Mouse (Mus musculus) stomach, postnatal 0 days (tissue): ENCODE results near the gene Zfp830. TPM values are rescaled to one million over a fixed set of nuclear protein-coding genes. Genes with fewer than 3 reads are reported as not detected.

Experiments used
- ATAC-seq: fragments of 200-750 bp; cut with Nextera tagmentation; 2 replicates; pipeline ENCODE4 v1.8.0; 2017; ENCODE audit not compliant: low FRiP score, low TSS enrichment
- DNase-seq: peaks from one replicate; pipeline ENCODE4 v3.0.0-alpha.2; 2016; ENCODE audit warnings: low spot score
- H3K27ac ChIP-seq: fragments of 300-500 bp; sonication (generic); replicated peaks from 2 replicates; pipeline ENCODE4 v1.5.1; 2014; ENCODE audit warnings: mild to moderate bottlenecking, control low read depth
- H3K27me3 ChIP-seq: fragments of 300-500 bp; sonication (generic); 2 replicates; pipeline ENCODE4 v1.6.1; 2014; ENCODE audit warnings: low read length; ENCODE audit not compliant: control insufficient read depth, insufficient read depth
- H3K36me3 ChIP-seq: fragments of 300-500 bp; sonication (generic); 2 replicates; pipeline ENCODE4 v1.6.1; 2014; ENCODE audit warnings: low read length, mixed read lengths; ENCODE audit not compliant: control insufficient read depth, insufficient read depth
- H3K4me1 ChIP-seq: fragments of 300-500 bp; sonication (generic); replicated peaks from 2 replicates; pipeline ENCODE4 v1.6.1; 2014; ENCODE audit warnings: antibody characterized with exemption; ENCODE audit not compliant: control insufficient read depth, insufficient read depth
- H3K4me2 ChIP-seq: fragments of 300-500 bp; sonication (generic); replicated peaks from 2 replicates; pipeline ENCODE4 v1.6.1; 2014; ENCODE audit warnings: low read depth, mild to moderate bottlenecking, control low read depth, moderate library complexity
- H3K4me3 ChIP-seq: fragments of 300-500 bp; sonication (generic); 2 replicates; pipeline ENCODE4 v1.5.1; 2014; ENCODE audit warnings: low read depth, low read length, control low read depth
- H3K9ac ChIP-seq: fragments of 300-500 bp; sonication (generic); 2 replicates; pipeline ENCODE4 v1.6.1; 2014; ENCODE audit warnings: mild to moderate bottlenecking, low read length, control low read depth, mixed read lengths
- H3K9me3 ChIP-seq: fragments of 300-500 bp; sonication (generic); 2 replicates; pipeline ENCODE4 v1.6.1; 2016; ENCODE audit warnings: low read length; ENCODE audit not compliant: control insufficient read depth
- CTCF ChIP-seq: IDR thresholded peaks from 2 replicates; pipeline ENCODE4 v1.5.1; 2016; ENCODE audit warnings: antibody characterized with exemption, low read depth, mild to moderate bottlenecking, moderate library complexity
- EP300 ChIP-seq: optimal IDR thresholded peaks from 2 replicates; pipeline ENCODE3; 2016; ENCODE audit warnings: antibody characterized with exemption
- WGBS: fragments of 180-500 bp; shearing (Covaris S2); extraction: QIAGEN DNeasy Blood & Tissue Kit; methylation state at CpG from one replicate; pipeline ENCODE4 v1.1.7; 2014; 5-methylcytosine and 5-hydroxymethylcytosine counted together
- polyA plus RNA-seq: library from polyadenylated mRNA; unstranded; fragments of >200 nt; fragmentation: Nextera tagmentation; extraction: Ambion mirVana; gene quantifications from 2 replicates; pipeline ENCODE4 v1.2.1, GENCODE M21; 2015

The Zfp830 gene
- 19.2 and 19.6 TPM in 2 replicates for polyA plus RNA-seq

DNA sequence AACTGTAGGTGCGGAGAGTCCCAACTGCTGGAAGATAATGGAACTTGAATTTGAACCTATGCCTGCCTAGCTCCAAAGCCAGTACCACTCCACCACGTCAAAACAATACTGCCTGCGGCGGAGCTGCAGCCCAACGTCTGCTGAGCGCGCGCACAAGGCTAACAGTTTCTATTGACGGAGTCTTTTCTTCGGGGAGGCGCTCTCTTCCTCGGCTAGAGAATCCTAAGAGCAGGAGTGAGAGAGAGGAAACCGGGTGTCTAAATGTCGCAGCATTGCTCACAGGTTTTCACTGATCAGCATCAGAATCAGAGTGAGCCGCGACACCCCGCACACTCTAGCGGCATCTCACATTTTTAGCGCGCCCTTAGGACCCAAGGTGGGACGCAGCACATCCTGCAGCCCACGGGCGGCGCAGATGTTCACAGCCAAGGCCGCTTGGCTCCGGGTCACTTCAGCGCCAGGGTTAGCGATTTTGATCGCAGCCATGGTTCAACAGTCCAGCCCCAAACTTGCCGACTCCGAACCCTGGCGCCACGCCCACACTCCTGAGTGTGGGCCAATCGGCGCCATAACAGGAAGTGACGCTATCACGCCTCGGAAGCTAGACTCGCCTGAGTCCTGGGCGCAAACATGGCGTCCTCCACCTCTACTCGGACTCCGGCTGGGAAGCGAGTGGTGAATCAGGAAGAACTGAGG, at the start of gene Zfp830, which contains the start of gene Cct6b:
TSS of gene Zfp830 (plus strand) at position 604 of the 696 bp plus-strand sequence.
TSS of gene Cct6b (minus strand) at position 580 of the 696 bp plus-strand sequence.
- Histone ChIP-seq H3K27ac (peak within 1 kb of the TSS; percentile 90), H3K4me3 (peak within 1 kb of the TSS; percentile 91), H3K36me3 (peaks cover under 1% of the 10 kb centered on the region; the same call in 1 of the 2 replicates), H3K9ac (peak within 1 kb of the TSS; percentile 91), H3K9me3 (no peaks in the 10 kb centered on the region), H3K4me2 (peak within 1 kb of the TSS; percentile 93), H3K27me3 (no peaks in the 10 kb centered on the region), H3K4me1 (0 out of 2 replicates have a peak, but pooled peaks cover 4% of the 10 kb centered on the region)
- under 1% methylated on average over 44 of the region's 44 CpGs for WGBS
- TF ChIP-seq EP300 (no peak), CTCF (no peak; the same call in 1 of the 2 replicates)
- ATAC-seq (peak; percentile 99), DNase-seq (peak; percentile 93)

DNA sequence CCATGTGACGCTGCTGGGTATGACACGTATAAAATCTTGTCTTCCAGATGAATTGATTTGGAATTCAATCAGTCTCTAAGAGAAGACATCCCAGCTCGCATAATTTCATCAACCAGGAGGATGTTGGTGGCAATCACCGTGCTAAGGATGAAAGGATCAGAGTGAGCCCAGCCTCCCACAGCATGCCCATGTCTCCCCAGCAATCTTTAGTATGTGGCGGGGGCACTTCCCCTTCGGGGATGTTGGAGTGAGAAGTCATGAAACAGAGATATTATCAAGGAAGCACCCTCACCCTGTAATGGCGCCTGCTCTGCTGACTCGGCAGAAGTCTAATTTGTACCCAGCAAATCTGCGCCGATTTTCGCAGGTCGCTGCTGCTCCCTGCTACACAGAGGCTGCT, 44.9 kb upstream of the Zfp830 start:
- TF ChIP-seq EP300 (no peak), CTCF (no peak)
- Histone ChIP-seq H3K9me3 (no peaks in the 10 kb centered on the region), H3K27ac (no peak overlapping the region), H3K27me3 (no peaks in the 10 kb centered on the region), H3K9ac (no peak overlapping the region), H3K36me3 (no peaks in the 10 kb centered on the region), H3K4me1 (no peaks in the 10 kb centered on the region), H3K4me3 (no peak overlapping the region), H3K4me2 (no peak overlapping the region)
- DNase-seq (no peak), ATAC-seq (no peak)
- WGBS = 75% methylated on average over 12 of the region's 12 CpGs

DNA sequence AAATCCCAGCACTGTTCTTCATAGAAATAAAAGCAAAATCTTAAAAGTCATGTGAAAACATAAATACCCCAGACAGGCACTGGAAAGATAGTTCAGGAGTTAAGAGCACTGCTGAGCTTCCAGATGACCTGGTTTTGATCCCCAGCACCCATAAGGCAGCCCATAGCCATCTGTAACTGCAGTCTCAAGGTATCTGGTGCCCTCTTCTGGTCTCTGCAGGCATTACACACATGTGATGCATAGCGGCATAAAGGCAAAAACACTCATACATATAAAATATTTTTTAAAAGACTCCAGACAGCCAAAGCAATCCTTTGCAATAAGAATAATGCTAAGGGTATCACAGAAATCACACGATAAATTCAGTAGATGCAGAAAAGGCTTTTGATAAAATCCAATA, 37.3 kb upstream of the Zfp830 start:
- H3K9ac ChIP-seq = no peak overlapping the region
- no peaks in the 10 kb centered on the region for H3K27me3 ChIP-seq
- H3K9me3 ChIP-seq = no peaks in the 10 kb centered on the region
- no peaks in the 10 kb centered on the region for H3K4me1 ChIP-seq
- TF ChIP-seq EP300 = no peak
- peak; percentile 44 for TF ChIP-seq CTCF
- H3K36me3 ChIP-seq = no peaks in the 10 kb centered on the region
- 92% methylated on average over 2 of the region's 2 CpGs for WGBS
- H3K27ac ChIP-seq = no peak overlapping the region
- ATAC-seq (no peak), DNase-seq (no peak)
- no peak overlapping the region for H3K4me3 ChIP-seq
- no peak overlapping the region for H3K4me2 ChIP-seq

DNA sequence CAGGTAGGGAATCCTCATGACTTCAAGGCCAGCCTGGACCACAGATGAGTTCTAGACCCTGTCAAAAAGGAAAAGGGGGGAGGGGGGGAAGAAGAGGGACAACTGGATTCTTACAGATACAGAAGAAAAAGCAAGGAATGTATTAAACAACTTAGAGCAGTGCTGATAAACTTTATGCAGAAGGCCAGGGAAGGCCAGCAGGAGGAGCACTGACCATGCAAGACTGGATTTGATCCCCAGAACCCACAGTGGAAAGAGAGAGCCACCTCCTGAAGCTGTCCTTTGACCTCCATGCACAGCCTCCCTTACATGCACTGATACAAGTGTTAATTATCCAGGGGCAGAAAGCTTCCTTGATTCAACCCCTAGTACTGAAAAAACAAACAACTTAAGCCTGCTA, 29.9 kb upstream of the Zfp830 start:
- Histone ChIP-seq H3K9ac (no peak overlapping the region), H3K36me3 (no peaks in the 10 kb centered on the region), H3K9me3 (no peaks in the 10 kb centered on the region), H3K27ac (no peak overlapping the region), H3K4me1 (no peaks in the 10 kb centered on the region), H3K4me3 (no peak overlapping the region), H3K4me2 (no peak overlapping the region), H3K27me3 (no peaks in the 10 kb centered on the region)
- DNase-seq (peak; percentile 26), ATAC-seq (no peak)
- TF ChIP-seq CTCF (peak; percentile 60), EP300 (no peak)

DNA sequence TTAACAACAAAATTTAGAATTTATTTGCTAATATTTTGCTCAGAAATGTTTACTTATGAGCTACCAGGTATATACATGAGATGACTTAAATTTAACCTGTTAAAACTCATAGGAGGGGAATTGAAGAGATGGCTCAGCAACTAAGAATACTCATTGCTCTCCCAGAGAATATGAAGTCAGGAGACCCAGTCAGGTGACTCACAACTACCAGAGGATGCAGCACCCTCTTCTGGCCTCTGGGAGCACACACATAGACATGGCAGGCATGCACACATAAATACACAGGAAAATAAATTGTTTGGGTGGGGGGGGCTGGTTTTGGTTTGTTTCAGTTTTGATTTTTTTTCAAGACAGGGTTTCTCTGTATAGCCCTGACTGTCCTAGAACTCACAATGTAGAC, 25.1 kb upstream of the Zfp830 start:
- H3K4me3 ChIP-seq = no peak overlapping the region
- H3K9me3 ChIP-seq = no peaks in the 10 kb centered on the region
- no peak for ATAC-seq
- H3K27me3 ChIP-seq = no peaks in the 10 kb centered on the region
- DNase-seq = no peak
- 0 out of 2 replicates have a peak, but pooled peaks have one; percentile 20 for TF ChIP-seq CTCF
- no peak for TF ChIP-seq EP300
- no peaks in the 10 kb centered on the region for H3K4me1 ChIP-seq
- H3K9ac ChIP-seq = no peak overlapping the region
- H3K27ac ChIP-seq = no peak overlapping the region
- no peaks in the 10 kb centered on the region for H3K36me3 ChIP-seq
- no peak overlapping the region for H3K4me2 ChIP-seq

DNA sequence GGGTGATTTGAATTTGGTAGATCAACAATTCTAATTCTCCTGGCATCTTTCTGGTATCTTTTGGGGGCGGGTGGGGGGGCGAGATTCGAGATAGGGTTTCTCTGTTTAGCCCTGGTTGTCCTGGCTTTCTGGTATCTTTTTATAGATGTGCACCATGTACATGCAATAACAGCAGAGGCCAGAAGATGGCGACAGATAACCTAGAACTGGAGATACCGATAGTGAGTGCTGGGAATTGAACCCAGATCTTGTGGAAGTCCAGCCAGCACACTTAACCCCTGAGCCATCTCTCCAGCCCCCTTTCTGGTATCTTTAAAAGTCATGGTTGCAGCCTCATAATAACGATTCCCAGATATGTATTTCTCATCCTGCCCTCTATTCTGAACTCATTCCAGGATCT, 18.0 kb upstream of the Zfp830 start:
- H3K27me3 ChIP-seq = no peaks in the 10 kb centered on the region
- ATAC-seq (no peak), DNase-seq (peak; percentile 27)
- WGBS = 32% methylated on average over 6 of the region's 6 CpGs
- no peak overlapping the region for H3K4me2 ChIP-seq
- H3K36me3 ChIP-seq = no peaks in the 10 kb centered on the region
- no peak overlapping the region for H3K27ac ChIP-seq
- H3K9ac ChIP-seq = no peak overlapping the region
- H3K9me3 ChIP-seq = no peaks in the 10 kb centered on the region
- TF ChIP-seq EP300 (no peak), CTCF (peak; percentile 73)
- H3K4me3 ChIP-seq = no peak overlapping the region
- H3K4me1 ChIP-seq = no peaks in the 10 kb centered on the region
